Mouse (Mus musculus) neutrophil, adult 65 days (primary cell): Measurements from ENCODE around the gene Gm5797. TPM values are rescaled to one million over a fixed set of nuclear protein-coding genes. Genes with fewer than 3 reads are reported as not detected.

ENCODE experiments used
- total RNA-seq: library from RNA; stranded (reverse); gene quantifications from 2 replicates; pipeline ENCODE4 v1.2.4, GENCODE M21; 2023

Gm5797 gene
- not detected in 2 replicates for total RNA-seq

GRCm38 (mm10) chr14:7332295-7332694 is at the start of gene Gm5797:
TSS of gene Gm5797 (minus strand) at chr14:7332395.

GRCm38 (mm10) chr14:7365034-7365433 is 32.8 kb upstream of the Gm5797 start, which contains the start of gene Gm8374:
TSS of gene Gm8374 (minus strand) at chr14:7365134.

GRCm38 (mm10) chr14:7314661-7315060 is 17.5 kb downstream of the Gm5797 start, which contains the start of gene Gm3739:
TSS of gene Gm3739 (minus strand) at chr14:7315049.

Other genes with a start within 250 kb of the Gm5797 start
- not detected in 2 replicates for gene Gm3696, start 231.8 kb downstream of the Gm5797 start, total RNA-seq
- not detected in 2 replicates for gene Gm6676, start 207.0 kb downstream of the Gm5797 start, total RNA-seq
- gene Gm3512, start 157.9 kb downstream of the Gm5797 start, total RNA-seq = not detected in 2 replicates
- not detected in 2 replicates for gene Gm16434, start 137.9 kb downstream of the Gm5797 start, total RNA-seq
- not detected in 2 replicates for gene Gm3727, start 67.7 kb downstream of the Gm5797 start, total RNA-seq
- gene Gm3739, start 17.3 kb downstream of the Gm5797 start, total RNA-seq = not detected in 2 replicates
- gene Gm8374, start 32.7 kb upstream of the Gm5797 start, total RNA-seq = not detected in 2 replicates
- not detected in 2 replicates for gene Gm3755, start 118.5 kb upstream of the Gm5797 start, total RNA-seq
- gene Gm3752, start 151.4 kb upstream of the Gm5797 start, total RNA-seq = not detected in 2 replicates
- gene Gm3558, start 236.2 kb upstream of the Gm5797 start, total RNA-seq = not detected in 2 replicates